Mouse (Mus musculus) kidney, postnatal 0 days (tissue): ENCODE data around the gene Ptgfrn. TPM values are rescaled to one million over a fixed set of nuclear protein-coding genes. Genes with fewer than 3 reads are reported as not detected.

Experiments
- ATAC-seq: fragments of 200-750 bp; cut with Nextera tagmentation; replicated peaks from 2 replicates; pipeline ENCODE4 v1.8.0; 2017; ENCODE audit warnings: low read depth, moderate number of reproducible peaks, moderate TSS enrichment, moderate library complexity; ENCODE audit not compliant: low FRiP score
- DNase-seq: peaks from one replicate; pipeline ENCODE4 v3.0.0-alpha.2; 2016; ENCODE audit warnings: low spot score
- H3K27ac ChIP-seq: fragments of 300-500 bp; sonication (generic); 2 replicates; pipeline ENCODE4 v1.5.1; 2014; ENCODE audit warnings: mild to moderate bottlenecking
- H3K27me3 ChIP-seq: fragments of 300-500 bp; sonication (generic); 2 replicates; pipeline ENCODE4 v1.6.1; 2014; ENCODE audit warnings: low read length, mixed read lengths; ENCODE audit not compliant: insufficient read depth
- H3K36me3 ChIP-seq: fragments of 300-500 bp; sonication (generic); 2 replicates; pipeline ENCODE4 v1.6.1; 2014; ENCODE audit warnings: low read length, mixed read lengths; ENCODE audit not compliant: insufficient read depth
- H3K4me1 ChIP-seq: fragments of 300-500 bp; sonication (generic); replicated peaks from 2 replicates; pipeline ENCODE4 v1.6.1; 2014; ENCODE audit warnings: antibody characterized with exemption, low read length, mixed read lengths; ENCODE audit not compliant: insufficient read depth
- H3K4me2 ChIP-seq: fragments of 300-500 bp; sonication (generic); 2 replicates; pipeline ENCODE4 v1.6.1; 2014; ENCODE audit warnings: mild to moderate bottlenecking, low read length, moderate library complexity, mixed read lengths
- H3K4me3 ChIP-seq: fragments of 300-500 bp; sonication (generic); replicated peaks from 2 replicates; pipeline ENCODE4 v1.5.1; 2014; ENCODE audit warnings: low read depth, low read length
- H3K9ac ChIP-seq: fragments of 300-500 bp; sonication (generic); 2 replicates; pipeline ENCODE4 v1.6.1; 2014; ENCODE audit warnings: low read depth, low read length
- H3K9me3 ChIP-seq: fragments of 300-500 bp; sonication (generic); replicated peaks from 2 replicates; pipeline ENCODE4 v1.6.1; 2016; ENCODE audit warnings: low read length, inconsistent platforms, mixed read lengths
- CTCF ChIP-seq: IDR thresholded peaks from 2 replicates; pipeline ENCODE4 v1.5.1; 2016; ENCODE audit warnings: antibody characterized with exemption, low read depth, mild to moderate bottlenecking, moderate library complexity
- WGBS: fragments of 180-500 bp; shearing (Covaris S2); extraction: QIAGEN DNeasy Blood & Tissue Kit; methylation state at CpG from one replicate; pipeline ENCODE4 v1.1.7; 2014; 5-methylcytosine and 5-hydroxymethylcytosine counted together
- polyA plus RNA-seq: library from polyadenylated mRNA; unstranded; fragments of >200 nt; fragmentation: Nextera tagmentation; extraction: Ambion mirVana; gene quantifications from 2 replicates; pipeline ENCODE4 v1.2.1, GENCODE M21; 2015

Gene Ptgfrn
- 2.1 and 2.5 TPM in 2 replicates for polyA plus RNA-seq

DNA sequence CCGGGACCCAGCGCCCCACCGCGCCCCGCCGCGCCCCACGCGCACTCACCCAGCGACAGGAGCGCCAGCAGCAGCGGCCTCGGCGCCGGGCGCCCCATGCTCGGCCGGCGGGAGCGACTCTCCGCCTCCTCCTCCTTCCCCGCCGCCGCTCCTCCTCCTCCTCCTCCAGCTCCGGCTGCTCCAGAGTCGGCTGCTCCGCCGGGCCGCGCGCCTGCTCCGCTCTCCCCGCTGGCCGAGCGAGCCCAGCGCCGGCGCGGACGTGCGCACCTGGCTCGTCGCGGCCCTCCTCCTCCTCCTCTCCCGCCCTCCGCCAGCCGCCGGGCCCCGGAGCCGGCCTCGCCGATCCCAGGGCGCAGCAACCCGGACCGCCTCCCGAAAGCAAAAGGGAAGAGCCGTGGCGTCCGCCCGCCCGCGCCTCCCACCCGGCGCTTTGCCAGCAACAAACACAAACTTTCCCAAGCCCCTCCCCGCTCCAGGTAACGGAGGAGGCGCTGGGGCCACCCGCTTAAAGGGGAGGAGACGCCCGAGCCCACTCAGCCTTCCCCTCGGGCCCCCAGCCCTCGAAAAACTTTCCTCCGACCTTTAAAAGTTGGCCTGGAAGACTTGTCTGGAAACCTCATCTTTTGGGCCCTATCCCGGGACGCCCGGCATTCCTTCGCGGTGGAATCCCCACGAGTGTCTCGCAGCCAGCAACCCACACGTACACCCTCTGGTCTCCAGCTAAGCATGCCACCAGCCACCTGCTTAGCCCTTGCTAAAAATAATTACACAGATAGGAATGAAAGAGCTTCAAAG is at the start of gene Ptgfrn:
Gene Ptgfrn (minus strand): TSS at position 236 of the 795 bp plus-strand sequence.
- Histone ChIP-seq H3K27me3 (no peaks in the 10 kb centered on the region), H3K36me3 (no peaks in the 10 kb centered on the region), H3K4me3 (peak within 1 kb of the TSS; percentile 61), H3K4me1 (0 out of 2 replicates have a peak, but pooled peaks cover 5% of the 10 kb centered on the region), H3K9ac (peak within 1 kb of the TSS; percentile 77), H3K9me3 (no peaks in the 10 kb centered on the region), H3K27ac (peak within 1 kb of the TSS; percentile 67), H3K4me2 (peak within 1 kb of the TSS; percentile 90)
- ATAC-seq = peak; percentile 79
- DNase-seq = peak; percentile 68
- no peak for TF ChIP-seq CTCF
- WGBS = under 1% methylated on average over 53 of the region's 81 CpGs

GRCm38 (mm10) chr3:101159701-101160100 is 49.6 kb upstream of the Ptgfrn start:
- Histone ChIP-seq H3K4me3 (no peak overlapping the region), H3K9ac (no peak overlapping the region), H3K27me3 (no peaks in the 10 kb centered on the region), H3K36me3 (no peaks in the 10 kb centered on the region), H3K27ac (no peak overlapping the region), H3K9me3 (no peaks in the 10 kb centered on the region), H3K4me1 (no peaks in the 10 kb centered on the region), H3K4me2 (no peak overlapping the region)
- 86% methylated on average over 4 of the region's 4 CpGs for WGBS
- no peak for TF ChIP-seq CTCF
- no peak for ATAC-seq
- no peak for DNase-seq

DNA sequence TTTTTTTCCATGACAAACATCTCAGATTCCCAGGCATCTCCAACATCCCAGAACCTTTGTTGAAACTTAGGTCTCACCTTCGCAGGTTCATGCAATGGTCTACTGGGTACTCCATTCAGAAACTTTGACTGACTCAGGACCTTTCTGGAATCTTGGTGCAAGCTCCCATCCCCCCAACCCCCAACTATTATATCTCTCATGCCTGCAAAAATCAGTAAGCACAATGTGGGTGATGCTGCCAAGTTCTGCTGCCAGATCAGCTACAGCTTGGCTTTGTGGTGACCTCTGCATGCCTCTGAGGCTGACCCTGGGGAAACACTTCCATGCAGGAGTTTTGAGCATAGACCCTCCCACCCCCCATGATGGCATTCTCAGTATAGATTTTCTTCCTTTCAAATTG is 44.0 kb upstream of the Ptgfrn start:
- no peaks in the 10 kb centered on the region for H3K4me1 ChIP-seq
- H3K4me3 ChIP-seq = no peak overlapping the region
- H3K36me3 ChIP-seq = no peaks in the 10 kb centered on the region
- WGBS = 90% methylated on average over 1 of the region's 1 CpGs
- DNase-seq = no peak
- H3K9ac ChIP-seq = no peak overlapping the region
- ATAC-seq = no peak
- H3K27ac ChIP-seq = no peak overlapping the region
- TF ChIP-seq CTCF = no peak
- H3K27me3 ChIP-seq = no peaks in the 10 kb centered on the region
- H3K9me3 ChIP-seq = no peaks in the 10 kb centered on the region
- H3K4me2 ChIP-seq = no peak overlapping the region

GRCm38 (mm10) chr3:101153341-101153740 is 43.3 kb upstream of the Ptgfrn start:
- no peak for TF ChIP-seq CTCF
- Histone ChIP-seq H3K27me3 (no peaks in the 10 kb centered on the region), H3K36me3 (no peaks in the 10 kb centered on the region), H3K4me3 (no peak overlapping the region), H3K9me3 (no peaks in the 10 kb centered on the region), H3K27ac (no peak overlapping the region), H3K4me1 (no peaks in the 10 kb centered on the region), H3K4me2 (no peak overlapping the region), H3K9ac (no peak overlapping the region)
- ATAC-seq = no peak
- no peak for DNase-seq
- 84% methylated on average over 3 of the region's 3 CpGs for WGBS

DNA sequence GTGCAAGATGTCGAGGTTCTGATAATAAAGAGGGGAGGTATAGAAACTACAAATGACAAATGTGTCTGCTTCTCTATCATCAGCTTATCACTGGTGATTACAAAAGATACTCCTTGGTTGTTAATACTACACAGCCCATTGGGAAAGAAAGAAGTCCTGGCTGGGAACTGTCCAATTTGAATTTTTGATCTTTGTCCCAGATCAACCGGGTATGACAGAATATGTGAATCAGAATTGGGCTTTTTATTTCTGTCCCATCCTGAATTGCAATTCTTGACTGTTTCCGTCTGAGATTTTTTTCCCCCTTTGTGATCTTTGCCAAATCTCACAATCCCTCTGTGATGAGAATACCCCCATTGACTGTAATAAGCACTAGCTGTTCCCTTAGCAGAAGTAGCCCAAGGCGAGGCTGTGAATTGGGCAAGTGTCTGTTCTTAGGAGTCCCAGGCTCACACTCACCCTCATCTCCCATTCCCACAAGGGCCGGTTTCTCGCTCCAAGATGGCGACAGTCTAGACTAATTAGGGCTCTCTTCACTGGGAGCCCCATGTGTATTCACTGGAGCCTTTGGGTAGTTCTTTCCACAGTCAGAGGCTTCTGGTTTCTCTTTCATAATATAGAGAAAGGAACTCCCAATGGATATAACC is 36.2 kb upstream of the Ptgfrn start:
- ATAC-seq = no peak
- no peak for TF ChIP-seq CTCF

GRCm38 (mm10) chr3:101145292-101146046 is 35.4 kb upstream of the Ptgfrn start:
- 32% methylated on average over 10 of the region's 10 CpGs for WGBS
- Histone ChIP-seq H3K27me3 (no peaks in the 10 kb centered on the region), H3K4me2 (peak overlapping the region; percentile 37), H3K36me3 (no peaks in the 10 kb centered on the region), H3K4me3 (no peak overlapping the region), H3K9ac (no peak overlapping the region), H3K4me1 (no peaks in the 10 kb centered on the region), H3K9me3 (no peaks in the 10 kb centered on the region; the same call in 1 of the 2 replicates), H3K27ac (no peak overlapping the region)
- ATAC-seq (no peak), DNase-seq (peak; percentile 37)
- TF ChIP-seq CTCF = no peak

More for the DNA sequence above, 36.2 kb upstream of the Ptgfrn start:
- H3K36me3 ChIP-seq = no peaks in the 10 kb centered on the region
- DNase-seq = no peak
- no peaks in the 10 kb centered on the region for H3K27me3 ChIP-seq
- 78% methylated on average over 7 of the region's 7 CpGs for WGBS
- H3K27ac ChIP-seq = no peak overlapping the region
- H3K9me3 ChIP-seq = no peaks in the 10 kb centered on the region; the same call in 1 of the 2 replicates
- H3K9ac ChIP-seq = no peak overlapping the region
- no peak overlapping the region for H3K4me3 ChIP-seq
- no peak overlapping the region for H3K4me2 ChIP-seq
- H3K4me1 ChIP-seq = no peaks in the 10 kb centered on the region
